Mouse (Mus musculus) heart, embryonic 10.5 days (tissue): ENCODE results near the gene Retsat. TPM values are rescaled to one million over a fixed set of nuclear protein-coding genes. Genes with fewer than 3 reads are reported as not detected.

Experiments
- DNase-seq: peaks from one replicate; pipeline ENCODE4 v3.0.0-alpha.2; 2017; ENCODE audit warnings: low spot score
- H3K27ac ChIP-seq: fragments of 300-500 bp; sonication (generic); 2 replicates; pipeline ENCODE4 v1.5.1; 2016; ENCODE audit warnings: mild to moderate bottlenecking
- H3K27me3 ChIP-seq: fragments of 300-500 bp; sonication (generic); 2 replicates; pipeline ENCODE4 v1.6.1; 2016; ENCODE audit warnings: mild to moderate bottlenecking; ENCODE audit not compliant: poor library complexity, insufficient read depth, severe bottlenecking
- H3K36me3 ChIP-seq: fragments of 300-500 bp; sonication (generic); 2 replicates; pipeline ENCODE4 v1.6.1; 2016; ENCODE audit warnings: mild to moderate bottlenecking, moderate library complexity
- H3K4me1 ChIP-seq: fragments of 300-500 bp; sonication (generic); 2 replicates; pipeline ENCODE4 v1.6.1; 2016; ENCODE audit warnings: mild to moderate bottlenecking
- H3K4me3 ChIP-seq: fragments of 300-500 bp; sonication (generic); 2 replicates; pipeline ENCODE4 v1.5.1; 2016; ENCODE audit warnings: mild to moderate bottlenecking, moderate library complexity
- H3K9me3 ChIP-seq: fragments of 300-500 bp; sonication (generic); 2 replicates; pipeline ENCODE4 v1.6.1; 2016; ENCODE audit warnings: mild to moderate bottlenecking, moderate library complexity
- WGBS: fragments of 180-500 bp; shearing (Covaris S2); methylation state at CpG from one replicate; pipeline ENCODE4 v1.1.7; 2016; 5-methylcytosine and 5-hydroxymethylcytosine counted together
- polyA plus RNA-seq: library from polyadenylated mRNA; unstranded; fragments of >200 nt; fragmentation: Nextera tagmentation; extraction: Ambion mirVana; gene quantifications from 2 replicates; pipeline ENCODE4 v1.2.1, GENCODE M21; 2016

Gene Retsat
- polyA plus RNA-seq, 1 experiment from 2014 or later = 13.5 TPM

DNA sequence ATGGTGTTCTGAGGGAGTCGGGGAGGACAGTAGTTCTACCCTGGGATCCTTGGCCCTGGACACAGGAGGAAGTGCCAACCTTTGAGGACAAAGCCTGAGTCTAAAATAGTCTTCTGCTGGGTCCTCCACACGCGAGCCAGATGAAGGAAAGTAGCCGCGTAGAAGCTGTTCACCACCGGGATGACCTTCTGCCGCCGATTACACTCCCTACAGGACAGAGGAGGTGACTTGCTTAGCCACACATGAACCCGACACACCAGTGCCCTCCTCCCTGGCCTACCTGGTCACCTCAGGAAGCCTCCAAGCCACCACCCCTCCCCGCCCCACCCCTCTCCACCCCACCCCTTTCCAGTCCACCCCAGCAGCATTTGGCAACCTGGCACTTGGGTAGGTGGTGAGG is 29.5 kb upstream of the Retsat start:
- H3K9me3 ChIP-seq = no peaks in the 10 kb centered on the region
- no peak overlapping the region for H3K27ac ChIP-seq
- H3K27me3 ChIP-seq = no peaks in the 10 kb centered on the region
- peaks cover 13% of the 10 kb centered on the region for H3K4me1 ChIP-seq
- 84% methylated on average over 10 of the region's 10 CpGs for WGBS
- DNase-seq = no peak
- no peak overlapping the region for H3K4me3 ChIP-seq
- peaks cover 7% of the 10 kb centered on the region; the same call in 1 of the 2 replicates for H3K36me3 ChIP-seq

DNA sequence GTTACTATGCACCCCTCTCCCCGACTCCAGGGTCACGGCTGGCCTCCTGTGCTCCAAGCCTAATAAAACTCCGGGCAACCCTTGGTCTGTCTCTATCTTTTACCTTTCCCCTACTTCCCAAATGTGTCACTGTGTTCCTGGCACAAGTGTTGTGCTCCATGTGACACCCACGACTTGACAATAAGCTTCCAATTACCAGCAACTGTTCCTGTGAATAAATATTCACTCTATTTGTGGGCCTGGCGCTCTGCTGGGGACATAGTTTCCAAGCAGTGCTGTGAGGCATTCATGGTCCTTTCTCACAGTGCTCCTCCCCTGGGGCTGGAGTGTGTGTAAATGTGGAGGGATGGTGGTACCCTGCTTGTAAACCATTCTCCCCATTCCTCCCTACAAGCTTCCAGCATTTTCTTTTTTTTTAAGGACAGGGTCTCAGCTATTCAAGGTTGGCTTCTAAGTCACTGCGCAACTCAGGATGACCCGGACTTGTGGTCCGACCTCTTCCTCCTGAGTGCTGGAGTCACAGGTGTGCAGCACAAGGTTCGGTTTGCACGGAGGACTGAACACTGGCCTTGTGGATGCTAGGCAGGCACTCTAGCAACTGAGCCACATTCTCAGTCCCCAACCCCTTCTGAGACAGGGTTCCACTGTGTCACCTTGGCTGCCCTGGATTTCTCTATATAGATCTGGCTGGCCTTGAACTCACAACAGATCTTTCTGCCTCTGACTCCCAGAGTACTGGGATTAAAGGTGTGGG is 27.5 kb upstream of the Retsat start:
- H3K27me3 ChIP-seq = no peaks in the 10 kb centered on the region
- no peak for DNase-seq
- WGBS = 87% methylated on average over 10 of the region's 10 CpGs
- H3K4me3 ChIP-seq = no peak overlapping the region
- peaks cover 9% of the 10 kb centered on the region; the same call in 1 of the 2 replicates for H3K36me3 ChIP-seq
- no peaks in the 10 kb centered on the region for H3K9me3 ChIP-seq
- no peak overlapping the region for H3K27ac ChIP-seq
- H3K4me1 ChIP-seq = peaks cover 5% of the 10 kb centered on the region

DNA sequence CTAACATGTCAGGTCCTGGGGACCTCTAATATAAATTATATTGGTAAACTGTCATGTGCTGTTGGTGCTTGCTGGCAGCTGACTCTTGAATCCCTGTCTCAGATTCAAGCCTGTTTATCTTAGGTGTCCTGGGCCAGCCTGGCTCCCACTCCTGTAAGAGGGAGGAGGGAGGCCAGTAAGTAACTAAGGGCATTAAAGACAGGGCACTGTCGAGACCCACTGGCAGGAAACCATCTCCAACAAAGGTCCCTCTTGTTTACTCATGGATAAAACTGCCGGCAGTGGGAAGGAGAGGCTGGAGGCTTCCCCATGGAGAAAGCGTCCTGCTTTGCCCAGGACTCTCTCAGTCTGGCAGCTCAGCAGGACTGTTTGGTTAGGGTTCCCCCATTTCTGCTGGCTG is 26.4 kb upstream of the Retsat start:
- no peaks in the 10 kb centered on the region for H3K9me3 ChIP-seq
- H3K36me3 ChIP-seq = peaks cover 9% of the 10 kb centered on the region; the same call in 1 of the 2 replicates
- H3K4me3 ChIP-seq = no peak overlapping the region
- no peaks in the 10 kb centered on the region for H3K27me3 ChIP-seq
- DNase-seq = no peak
- H3K27ac ChIP-seq = no peak overlapping the region
- WGBS = 20% methylated on average over 3 of the region's 3 CpGs
- H3K4me1 ChIP-seq = no peaks in the 10 kb centered on the region

DNA sequence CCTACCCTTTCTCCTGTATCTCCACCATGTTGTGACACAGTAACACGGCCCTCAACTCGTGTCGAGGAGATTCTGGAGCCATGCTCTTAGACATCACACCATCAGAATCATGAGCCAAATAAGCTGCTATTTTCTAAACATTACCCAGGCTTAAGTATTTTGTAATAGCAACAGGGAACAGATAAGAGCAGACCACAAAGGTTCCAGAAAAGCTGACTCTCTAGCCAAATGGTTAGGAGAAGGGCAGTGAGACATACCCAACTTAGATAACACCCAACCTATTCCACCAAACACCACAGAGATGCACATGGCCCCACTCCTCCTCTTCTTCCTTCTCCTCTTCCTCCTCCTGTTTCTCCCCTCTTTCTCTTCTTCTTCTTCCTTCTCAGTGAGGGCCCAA is 22.2 kb upstream of the Retsat start:
- DNase-seq = no peak
- H3K27me3 ChIP-seq = no peaks in the 10 kb centered on the region
- no peak overlapping the region for H3K4me3 ChIP-seq
- WGBS = 88% methylated on average over 3 of the region's 3 CpGs
- peaks cover 9% of the 10 kb centered on the region for H3K36me3 ChIP-seq
- no peaks in the 10 kb centered on the region for H3K9me3 ChIP-seq
- no peak overlapping the region for H3K27ac ChIP-seq
- H3K4me1 ChIP-seq = no peaks in the 10 kb centered on the region

DNA sequence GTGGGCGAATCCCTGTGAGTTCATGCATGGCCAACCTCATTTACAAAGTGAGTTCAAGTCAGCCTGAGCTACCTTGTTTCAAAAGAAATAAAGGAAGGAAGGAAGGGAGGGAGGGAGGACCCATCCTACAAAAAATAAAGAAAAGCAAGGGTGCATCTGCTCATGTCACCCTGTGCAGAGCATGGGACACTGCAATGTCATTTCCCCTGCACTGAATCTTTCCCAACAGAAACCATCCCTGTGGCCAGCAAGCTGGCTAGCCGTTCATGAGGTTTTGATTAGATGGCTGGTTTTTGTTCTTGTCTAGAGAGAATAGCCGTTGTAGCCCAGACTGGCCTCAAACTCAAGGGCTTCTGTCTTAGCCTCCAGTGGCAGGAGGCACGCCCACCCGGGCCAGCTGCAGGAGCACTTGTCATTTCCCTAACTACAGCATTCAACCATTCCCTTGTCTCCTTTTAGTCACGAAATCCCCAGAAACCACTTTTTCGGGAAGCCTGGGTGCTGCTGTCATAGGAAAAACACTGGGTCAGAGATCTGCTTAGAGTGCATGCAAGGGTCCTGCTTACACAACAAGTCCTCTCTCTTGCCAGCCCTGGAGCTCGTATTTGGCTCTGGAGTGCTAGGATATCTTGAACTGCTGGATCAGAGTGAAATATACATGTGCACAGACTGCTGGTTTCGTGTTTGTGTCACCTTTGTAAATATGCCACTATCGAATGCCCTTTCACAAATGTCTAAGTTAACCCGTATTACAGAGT is 16.5 kb upstream of the Retsat start:
- DNase-seq = no peak
- no peaks in the 10 kb centered on the region for H3K9me3 ChIP-seq
- no peak overlapping the region for H3K4me3 ChIP-seq
- H3K36me3 ChIP-seq = peaks cover 19% of the 10 kb centered on the region
- WGBS = 69% methylated on average over 11 of the region's 11 CpGs
- H3K27ac ChIP-seq = no peak overlapping the region
- no peaks in the 10 kb centered on the region for H3K4me1 ChIP-seq
- no peaks in the 10 kb centered on the region for H3K27me3 ChIP-seq

DNA sequence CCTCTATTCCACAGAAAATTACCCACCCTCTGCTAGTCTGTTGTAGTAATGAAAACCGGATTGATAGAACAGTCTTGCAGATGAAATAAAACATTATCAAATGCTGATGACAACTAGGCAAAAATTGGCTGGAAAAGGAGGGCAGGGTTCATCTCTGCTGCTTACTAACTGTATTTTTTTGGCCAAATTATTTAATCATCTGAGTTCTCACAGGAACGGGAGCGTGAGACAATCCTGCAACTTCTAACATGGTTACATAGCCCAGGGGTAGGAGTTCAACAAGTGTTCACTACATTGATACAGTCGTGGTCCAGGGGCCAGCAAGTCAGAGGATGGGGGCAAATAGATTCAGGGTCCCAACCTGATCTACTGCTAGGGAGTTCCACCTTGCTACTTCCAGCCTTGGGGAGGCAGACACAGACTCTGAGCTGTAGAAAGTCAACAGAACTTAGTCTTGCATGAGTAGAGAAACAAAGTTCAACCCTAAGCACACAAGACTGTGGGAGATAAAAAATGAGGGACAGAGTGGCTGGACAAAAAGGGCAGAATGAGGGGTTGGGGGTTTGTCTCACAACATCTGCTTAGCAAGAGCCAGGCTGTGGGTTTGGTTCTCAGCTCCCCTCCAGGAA is 14.9 kb upstream of the Retsat start:
- Histone ChIP-seq H3K27me3 (no peaks in the 10 kb centered on the region), H3K27ac (no peak overlapping the region), H3K9me3 (no peaks in the 10 kb centered on the region), H3K4me3 (no peak overlapping the region), H3K36me3 (peaks cover 19% of the 10 kb centered on the region), H3K4me1 (no peaks in the 10 kb centered on the region)
- WGBS = 85% methylated on average over 4 of the region's 4 CpGs
- no peak for DNase-seq

DNA sequence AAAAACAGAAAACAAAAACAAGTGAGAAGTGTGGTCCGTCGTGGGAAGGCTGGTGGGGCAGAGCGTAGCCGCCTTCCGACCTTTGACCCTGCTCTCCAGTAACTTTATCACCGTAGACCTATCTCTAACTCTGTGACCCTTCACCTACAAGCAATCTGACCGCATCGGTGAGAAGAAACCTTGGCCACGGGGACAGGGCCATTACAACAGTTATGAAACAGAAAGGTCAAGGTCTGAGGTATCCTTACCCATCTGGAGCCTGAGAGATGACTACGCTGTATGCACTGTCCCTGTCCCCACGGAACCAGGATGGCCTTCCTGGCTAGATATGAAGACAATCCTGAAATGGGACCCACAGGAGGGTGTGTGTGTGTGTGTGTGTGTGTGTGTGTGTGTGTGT is 14.1 kb upstream of the Retsat start:
- Histone ChIP-seq H3K4me1 (no peaks in the 10 kb centered on the region), H3K36me3 (peaks cover 18% of the 10 kb centered on the region), H3K4me3 (no peak overlapping the region), H3K9me3 (no peaks in the 10 kb centered on the region), H3K27ac (no peak overlapping the region), H3K27me3 (no peaks in the 10 kb centered on the region)
- DNase-seq = no peak
- 74% methylated on average over 11 of the region's 11 CpGs for WGBS

DNA sequence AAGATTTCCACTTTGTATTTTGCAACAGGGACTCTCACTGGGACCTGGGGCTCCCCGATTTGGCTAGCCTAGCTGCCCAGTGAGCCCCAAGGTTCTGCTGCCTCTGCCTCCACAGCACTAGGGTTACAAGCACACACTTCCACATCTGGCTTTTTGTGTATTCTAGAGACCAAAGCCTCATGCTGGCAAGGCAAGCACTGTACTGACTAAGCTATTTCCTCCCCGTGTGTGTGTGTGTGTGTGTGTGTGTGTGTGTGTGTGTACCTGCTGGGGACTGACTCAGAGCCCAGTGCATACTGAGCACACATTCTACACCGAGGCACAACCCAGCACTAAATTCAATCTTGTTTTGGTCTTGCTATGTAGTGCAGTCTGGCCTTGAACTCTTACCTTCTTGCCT is 11.6 kb upstream of the Retsat start:
- DNase-seq = no peak
- Histone ChIP-seq H3K36me3 (peaks cover 13% of the 10 kb centered on the region; the same call in 1 of the 2 replicates), H3K4me3 (no peak overlapping the region), H3K27ac (no peak overlapping the region), H3K9me3 (no peaks in the 10 kb centered on the region), H3K4me1 (no peaks in the 10 kb centered on the region), H3K27me3 (no peaks in the 10 kb centered on the region)
- 70% methylated on average over 3 of the region's 3 CpGs for WGBS

DNA sequence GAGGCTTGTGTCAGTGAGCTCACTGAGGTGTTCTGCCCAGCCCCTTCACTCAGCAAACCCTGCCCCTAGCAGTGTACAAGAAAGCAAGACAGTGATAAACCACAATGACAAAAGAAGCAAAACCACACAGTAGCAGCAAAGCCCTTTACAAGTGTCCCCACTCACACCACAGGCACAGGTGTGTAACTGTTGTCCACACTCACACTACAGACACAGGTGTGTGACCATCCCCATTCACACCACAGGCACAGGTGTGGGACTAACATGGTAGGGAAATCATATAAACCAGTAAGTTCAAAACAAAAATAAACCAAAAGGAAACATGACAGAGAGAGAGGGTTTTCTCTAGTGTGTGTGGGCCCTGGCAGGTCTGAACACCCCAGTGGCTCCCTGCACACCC is 10.0 kb upstream of the Retsat start:
- Histone ChIP-seq H3K9me3 (no peaks in the 10 kb centered on the region), H3K4me1 (no peaks in the 10 kb centered on the region), H3K36me3 (peaks cover 13% of the 10 kb centered on the region; the same call in 1 of the 2 replicates), H3K27ac (no peak overlapping the region), H3K27me3 (no peaks in the 10 kb centered on the region), H3K4me3 (no peak overlapping the region)
- DNase-seq = no peak

DNA sequence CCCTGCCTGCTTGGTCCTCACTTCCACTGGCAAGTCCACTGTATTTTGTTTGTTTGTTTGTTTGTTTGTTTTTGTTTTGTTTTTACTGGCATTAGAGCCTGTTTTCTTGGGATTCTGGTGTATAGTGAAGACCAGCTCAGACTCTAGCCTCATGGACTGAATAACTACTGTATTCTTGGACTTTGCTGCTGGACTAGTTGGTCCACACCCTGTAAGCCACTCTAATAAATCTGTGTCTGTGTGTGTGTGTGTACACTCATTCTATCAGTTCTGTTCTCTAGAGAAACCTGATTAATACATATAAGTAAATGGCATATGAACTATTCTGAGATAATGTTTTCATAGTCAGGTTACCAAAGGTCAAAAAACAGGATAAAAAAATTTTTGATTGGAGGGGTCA is 8.2 kb upstream of the Retsat start:
- no peak overlapping the region for H3K27ac ChIP-seq
- H3K4me3 ChIP-seq = no peak overlapping the region
- H3K9me3 ChIP-seq = no peaks in the 10 kb centered on the region
- DNase-seq = no peak
- H3K36me3 ChIP-seq = peaks cover 4% of the 10 kb centered on the region; the same call in 1 of the 2 replicates
- no peaks in the 10 kb centered on the region for H3K4me1 ChIP-seq
- H3K27me3 ChIP-seq = no peaks in the 10 kb centered on the region

DNA sequence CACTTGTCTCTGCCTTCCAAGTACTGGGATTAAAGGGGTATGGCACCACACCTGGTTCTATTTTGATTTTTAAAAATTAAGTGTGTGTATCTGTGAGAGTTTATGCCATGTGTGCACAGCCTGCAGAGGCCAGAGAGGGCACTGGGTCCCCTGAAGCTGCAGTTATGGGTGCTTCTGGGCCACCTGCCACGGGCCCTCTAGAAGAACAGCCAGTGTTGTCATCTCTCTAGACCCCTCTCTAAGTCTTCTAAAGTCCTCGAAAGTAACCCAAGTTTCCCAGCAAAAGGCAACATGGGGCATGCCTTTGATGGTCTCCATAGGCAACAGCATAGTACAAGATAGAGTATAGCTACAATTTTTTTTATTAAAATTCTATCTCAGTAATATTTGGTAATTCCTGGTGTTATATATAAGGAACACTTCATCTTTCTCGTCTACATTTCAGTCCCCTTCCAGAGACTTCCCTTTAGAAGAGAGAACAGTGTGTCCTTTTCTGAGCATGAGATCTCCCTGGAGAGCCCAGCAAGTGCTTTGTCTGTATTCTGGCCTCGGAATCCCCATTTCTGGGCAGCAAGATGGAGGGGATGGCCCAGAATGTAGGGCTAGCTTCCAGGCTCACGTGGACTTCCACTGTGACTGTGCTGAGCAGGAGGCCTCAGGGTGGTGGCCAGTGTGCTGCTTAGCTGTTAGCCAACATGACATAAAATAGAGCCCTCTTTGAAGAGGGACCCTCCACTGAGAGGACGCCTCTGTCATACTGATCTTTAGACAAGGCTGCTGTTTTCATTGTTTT is 5.1 kb upstream of the Retsat start:
- no peaks in the 10 kb centered on the region for H3K27me3 ChIP-seq
- peaks cover 12% of the 10 kb centered on the region for H3K4me1 ChIP-seq
- no peak for DNase-seq
- no peaks in the 10 kb centered on the region for H3K36me3 ChIP-seq
- 73% methylated on average over 6 of the region's 6 CpGs for WGBS
- no peak overlapping the region for H3K27ac ChIP-seq
- H3K4me3 ChIP-seq = no peak overlapping the region
- H3K9me3 ChIP-seq = no peaks in the 10 kb centered on the region

DNA sequence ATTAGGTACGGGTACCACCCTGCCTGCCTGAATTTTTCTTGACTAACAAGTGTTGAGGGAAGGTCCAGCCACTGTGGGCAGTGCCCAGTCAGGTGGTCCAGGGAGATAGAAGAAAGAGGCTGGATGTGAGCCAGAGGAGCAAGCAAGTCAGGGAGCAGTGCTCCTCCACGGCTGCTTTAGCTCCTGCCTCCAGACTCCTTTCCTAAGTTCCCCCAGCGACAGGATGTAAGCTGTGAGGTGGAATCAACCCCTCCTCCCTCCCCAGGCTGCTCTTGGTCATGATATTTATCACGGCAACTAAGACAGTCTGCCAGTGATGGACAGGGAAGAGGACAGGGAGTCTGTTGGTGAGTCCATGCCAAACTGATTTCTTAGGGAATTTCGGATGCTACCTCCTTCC is 4.4 kb upstream of the Retsat start:
- Histone ChIP-seq H3K4me1 (peaks cover 12% of the 10 kb centered on the region), H3K27ac (no peak overlapping the region), H3K9me3 (no peaks in the 10 kb centered on the region), H3K36me3 (no peaks in the 10 kb centered on the region), H3K27me3 (no peaks in the 10 kb centered on the region), H3K4me3 (no peak overlapping the region)
- DNase-seq = no peak
- 52% methylated on average over 5 of the region's 5 CpGs for WGBS
